Mouse (Mus musculus): ENCODE data around the gene Syt8. TPM values are rescaled to one million over a fixed set of nuclear protein-coding genes. Genes with fewer than 3 reads are reported as not detected.

The Syt8 gene
- polyA plus RNA-seq, 1 experiment, result 2.4 TPM

- Histone ChIP-seq H3K27ac (ENCODE audit: insufficient read depth, low read length) (peak overlapping the region; percentile 15; the same call in 1 of the 2 replicates), H3K4me3 (ENCODE audit: insufficient read depth, low read length) (no peak overlapping the region), H3K4me1 (ENCODE audit: control insufficient read depth, insufficient read depth, low read length) (peaks cover 24% of the 10 kb centered on the region)
- TF ChIP-seq CTCF (IDR thresholded peaks at IDR 0.05; ENCODE audit: borderline replicate concordance, insufficient read depth, low read length) (no peak), POLR2A (IDR thresholded peaks at IDR 0.05; ENCODE audit: low read depth, low read length) (no peak)
These were observed 52.1 kb downstream of the Syt8 start for GRCm38 (mm10) chr7:142486751-142487162.

- peak overlapping the region; percentile 15; the same call in 1 of the 2 replicates for H3K27ac ChIP-seq (ENCODE audit: insufficient read depth, low read length)
- no peak overlapping the region for H3K4me3 ChIP-seq (ENCODE audit: insufficient read depth, low read length)
- 0 out of 2 replicates have a peak, but pooled peaks have one; percentile 32 for TF ChIP-seq CTCF (IDR thresholded peaks at IDR 0.05; ENCODE audit: borderline replicate concordance, insufficient read depth, low read length)
- TF ChIP-seq POLR2A (IDR thresholded peaks at IDR 0.05; ENCODE audit: low read depth, low read length), result no peak
- peaks cover 21% of the 10 kb centered on the region for H3K4me1 ChIP-seq (ENCODE audit: control insufficient read depth, insufficient read depth, low read length)
These were observed 52.8 kb downstream of the Syt8 start for GRCm38 (mm10) chr7:142487341-142487859.

- H3K4me1 ChIP-seq (ENCODE audit: control insufficient read depth, insufficient read depth, low read length), result peaks cover 15% of the 10 kb centered on the region
- no peak for TF ChIP-seq CTCF (IDR thresholded peaks at IDR 0.05; ENCODE audit: borderline replicate concordance, insufficient read depth, low read length)
- TF ChIP-seq POLR2A (IDR thresholded peaks at IDR 0.05; ENCODE audit: low read depth, low read length), result no peak
These were observed 53.4 kb downstream of the Syt8 start for GRCm38 (mm10) chr7:142488053-142488452.

More at GRCm38 (mm10) chr7:142488053-142488452, 53.4 kb downstream of the Syt8 start:
- Histone ChIP-seq H3K27ac (ENCODE audit: insufficient read depth, low read length) (no peak overlapping the region), H3K4me3 (ENCODE audit: insufficient read depth, low read length) (no peak overlapping the region)

Other genes with a start within 250 kb of the Syt8 start
- gene Gm10153, start 244.5 kb upstream of the Syt8 start, polyA plus RNA-seq (2011; ENCODE audit: insufficient read length, low read depth, missing spikeins), result not detected in 2 replicates
- not detected in 2 replicates for gene Krtap5-3, start 233.5 kb upstream of the Syt8 start, polyA plus RNA-seq (2011; ENCODE audit: insufficient read length, low read depth, missing spikeins)
- not detected in 2 replicates for gene Gm7579, start 223.0 kb upstream of the Syt8 start, polyA plus RNA-seq (2011; ENCODE audit: insufficient read length, low read depth, missing spikeins)
- gene Krtap5-5, start 204.9 kb upstream of the Syt8 start, polyA plus RNA-seq (2011; ENCODE audit: insufficient read length, low read depth, missing spikeins), result not detected in 2 replicates
- not detected in 2 replicates for gene Gm40460, start 193.8 kb upstream of the Syt8 start, polyA plus RNA-seq (2011; ENCODE audit: insufficient read length, low read depth, missing spikeins)
- not detected in 2 replicates for gene Gm2431, start 176.5 kb upstream of the Syt8 start, polyA plus RNA-seq (2011; ENCODE audit: insufficient read length, low read depth, missing spikeins)
- gene Gm4559, start 160.5 kb upstream of the Syt8 start, polyA plus RNA-seq (2011; ENCODE audit: insufficient read length, low read depth, missing spikeins), result not detected in 2 replicates
- not detected in 2 replicates for gene Krtap5-1, start 137.7 kb upstream of the Syt8 start, polyA plus RNA-seq (2011; ENCODE audit: insufficient read length, low read depth, missing spikeins)
- not detected in 2 replicates for gene Krtap5-4, start 131.3 kb upstream of the Syt8 start, polyA plus RNA-seq (2011; ENCODE audit: insufficient read length, low read depth, missing spikeins)
- gene Ifitm10, start 61.1 kb upstream of the Syt8 start, polyA plus RNA-seq (2011; ENCODE audit: insufficient read length, low read depth, missing spikeins), result 6.0 and 6.5 TPM in 2 replicates
- gene Gm49369, start 52.2 kb upstream of the Syt8 start, polyA plus RNA-seq (2011; ENCODE audit: insufficient read length, low read depth, missing spikeins), result not detected in 2 replicates
- 617 and 890 TPM in 2 replicates for gene Ctsd, start 46.8 kb upstream of the Syt8 start, polyA plus RNA-seq (2011; ENCODE audit: insufficient read length, low read depth, missing spikeins)
- gene Tnni2, start 7.0 kb downstream of the Syt8 start, polyA plus RNA-seq (2011; ENCODE audit: insufficient read length, low read depth, missing spikeins), result 1.1 TPM in 1 of 2 replicates, not detected in the other
- gene Lsp1, start 26.0 kb downstream of the Syt8 start, polyA plus RNA-seq (2011; ENCODE audit: insufficient read length, low read depth, missing spikeins), result 114 and 159 TPM in 2 replicates
- gene Tnnt3, start 64.0 kb downstream of the Syt8 start, polyA plus RNA-seq (2011; ENCODE audit: insufficient read length, low read depth, missing spikeins), result 1.4 TPM in 2 replicates
- 8.2 and 10.6 TPM in 2 replicates for gene Mrpl23, start 97.8 kb downstream of the Syt8 start, polyA plus RNA-seq (2011; ENCODE audit: insufficient read length, low read depth, missing spikeins)
- 2,532 and 4,944 TPM in 2 replicates for gene Igf2, start 232.0 kb downstream of the Syt8 start, polyA plus RNA-seq (2011; ENCODE audit: insufficient read length, low read depth, missing spikeins)
- gene Gm49394, start 235.1 kb downstream of the Syt8 start, polyA plus RNA-seq (2011; ENCODE audit: insufficient read length, low read depth, missing spikeins), result 0.45 and 0.93 TPM in 2 replicates